Mouse (Mus musculus) midbrain, postnatal 0 days (tissue): ENCODE results near the gene Tnpo1. TPM values are rescaled to one million over a fixed set of nuclear protein-coding genes. Genes with fewer than 3 reads are reported as not detected.

Experiments used
- ATAC-seq: fragments of 200-750 bp; cut with Nextera tagmentation; 2 replicates; pipeline ENCODE4 v1.8.0; 2017; ENCODE audit warnings: moderate number of reproducible peaks, mild to moderate bottlenecking, moderate TSS enrichment, moderate library complexity; ENCODE audit not compliant: low FRiP score
- DNase-seq: peaks from one replicate; pipeline ENCODE4 v3.0.0-alpha.2; 2015; ENCODE audit warnings: low spot score
- H3K27ac ChIP-seq: fragments of 300-500 bp; sonication (generic); 2 replicates; pipeline ENCODE4 v1.5.1; 2014; ENCODE audit warnings: low read depth, mild to moderate bottlenecking, low read length, mixed read lengths
- H3K27me3 ChIP-seq: fragments of 300-500 bp; sonication (generic); 2 replicates; pipeline ENCODE4 v1.6.1; 2014; ENCODE audit warnings: low read length, control low read depth, mixed read lengths; ENCODE audit not compliant: insufficient read depth
- H3K36me3 ChIP-seq: fragments of 300-500 bp; sonication (generic); 2 replicates; pipeline ENCODE4 v1.6.1; 2014; ENCODE audit warnings: low read length, control low read depth, mixed read lengths; ENCODE audit not compliant: insufficient read depth
- H3K4me1 ChIP-seq: fragments of 300-500 bp; sonication (generic); 2 replicates; pipeline ENCODE4 v1.6.1; 2014; ENCODE audit warnings: mild to moderate bottlenecking, control low read depth, antibody characterized with exemption, low read length, mixed read lengths; ENCODE audit not compliant: insufficient read depth
- H3K4me2 ChIP-seq: fragments of 300-500 bp; sonication (generic); 2 replicates; pipeline ENCODE4 v1.6.1; 2014; ENCODE audit warnings: low read depth, mild to moderate bottlenecking, low read length, mixed read lengths; ENCODE audit not compliant: poor library complexity, severe bottlenecking
- H3K4me3 ChIP-seq: fragments of 300-500 bp; sonication (generic); 2 replicates; pipeline ENCODE4 v1.5.1; 2014; ENCODE audit warnings: low read depth, mild to moderate bottlenecking, low read length, moderate library complexity
- H3K9ac ChIP-seq: fragments of 300-500 bp; sonication (generic); replicated peaks from 2 replicates; pipeline ENCODE4 v1.6.1; 2014; ENCODE audit warnings: mild to moderate bottlenecking, low read length, moderate library complexity, mixed read lengths; ENCODE audit not compliant: poor library complexity, severe bottlenecking
- H3K9me3 ChIP-seq: fragments of 300-500 bp; sonication (generic); 2 replicates; pipeline ENCODE4 v1.6.1; 2016; ENCODE audit warnings: low read length, control low read depth
- CTCF ChIP-seq: IDR thresholded peaks from 2 replicates; pipeline ENCODE4 v1.5.1; 2016; ENCODE audit warnings: antibody characterized with exemption, mild to moderate bottlenecking
- WGBS: fragments of 180-500 bp; shearing (Covaris S2); extraction: QIAGEN DNeasy Blood & Tissue Kit; methylation state at CpG from one replicate; pipeline ENCODE4 v1.1.7; 2014; 5-methylcytosine and 5-hydroxymethylcytosine counted together
- polyA plus RNA-seq: library from polyadenylated mRNA; unstranded; fragments of >200 nt; fragmentation: Nextera tagmentation; extraction: Ambion mirVana; gene quantifications from 2 replicates; pipeline ENCODE4 v1.2.1, GENCODE M21; 2015
- total RNA-seq: library from RNA; depleted of rRNA; stranded (reverse); fragments of >200 nt; gene quantifications from 2 replicates; pipeline ENCODE4 v1.2.3, GENCODE M21; 2014; rRNA removed

The Tnpo1 gene
- total and polyA plus RNA-seq, 2 experiments from 2014 or later, result 20.1 to 78.8 TPM

GRCm38 (mm10) chr13:98804480-98804879 is 121.7 kb downstream of the Tnpo1 start:
- TF ChIP-seq CTCF, result no peak
- no peak overlapping the region for H3K27ac ChIP-seq
- WGBS, result 97% methylated on average over 1 of the region's 1 CpGs
- H3K9me3 ChIP-seq, result no peaks in the 10 kb centered on the region; the same call in 1 of the 2 replicates
- H3K27me3 ChIP-seq, result no peaks in the 10 kb centered on the region
- H3K4me3 ChIP-seq, result no peak overlapping the region
- no peak overlapping the region for H3K9ac ChIP-seq
- no peak overlapping the region for H3K4me2 ChIP-seq
- no peak for DNase-seq
- peaks cover 7% of the 10 kb centered on the region; the same call in 1 of the 2 replicates for H3K36me3 ChIP-seq
- ATAC-seq, result no peak
- H3K4me1 ChIP-seq, result no peaks in the 10 kb centered on the region

- WGBS, result 89% methylated on average over 4 of the region's 4 CpGs
- TF ChIP-seq CTCF, result no peak
- Histone ChIP-seq H3K27me3 (no peaks in the 10 kb centered on the region), H3K4me3 (no peak overlapping the region), H3K9me3 (no peaks in the 10 kb centered on the region; the same call in 1 of the 2 replicates), H3K4me1 (no peaks in the 10 kb centered on the region), H3K27ac (no peak overlapping the region), H3K4me2 (no peak overlapping the region), H3K9ac (no peak overlapping the region), H3K36me3 (peaks cover 7% of the 10 kb centered on the region; the same call in 1 of the 2 replicates)
- no peak for ATAC-seq
- no peak for DNase-seq
Observed at GRCm38 (mm10) chr13:98803699-98804098, 122.5 kb downstream of the Tnpo1 start.

- H3K4me1 ChIP-seq, result no peaks in the 10 kb centered on the region
- no peak overlapping the region for H3K4me3 ChIP-seq
- H3K27me3 ChIP-seq, result no peaks in the 10 kb centered on the region
- no peak overlapping the region for H3K27ac ChIP-seq
- H3K36me3 ChIP-seq, result peaks cover 7% of the 10 kb centered on the region; the same call in 1 of the 2 replicates
- no peaks in the 10 kb centered on the region; the same call in 1 of the 2 replicates for H3K9me3 ChIP-seq
- no peak overlapping the region for H3K4me2 ChIP-seq
- no peak for TF ChIP-seq CTCF
- no peak for ATAC-seq
- H3K9ac ChIP-seq, result no peak overlapping the region
- 91% methylated on average over 3 of the region's 3 CpGs for WGBS
- no peak for DNase-seq
Observed at GRCm38 (mm10) chr13:98802957-98803356, 123.2 kb downstream of the Tnpo1 start.

- ATAC-seq, result no peak
- Histone ChIP-seq H3K4me2 (no peak overlapping the region), H3K36me3 (peaks cover 12% of the 10 kb centered on the region; the same call in 1 of the 2 replicates), H3K9ac (no peak overlapping the region), H3K4me3 (no peak overlapping the region), H3K4me1 (no peaks in the 10 kb centered on the region), H3K27ac (no peak overlapping the region), H3K27me3 (no peaks in the 10 kb centered on the region), H3K9me3 (no peaks in the 10 kb centered on the region; the same call in 1 of the 2 replicates)
- TF ChIP-seq CTCF, result no peak
- WGBS, result 88% methylated on average over 3 of the region's 3 CpGs
- no peak for DNase-seq
Observed at GRCm38 (mm10) chr13:98795511-98795910, 130.7 kb downstream of the Tnpo1 start.

- DNase-seq, result no peak
- H3K36me3 ChIP-seq, result 0 out of 2 replicates have a peak, but pooled peaks cover 8% of the 10 kb centered on the region
- H3K9ac ChIP-seq, result no peak overlapping the region
- H3K27me3 ChIP-seq, result no peaks in the 10 kb centered on the region
- TF ChIP-seq CTCF, result no peak
- H3K9me3 ChIP-seq, result no peaks in the 10 kb centered on the region
- H3K4me2 ChIP-seq, result no peak overlapping the region
- ATAC-seq, result no peak
- H3K4me3 ChIP-seq, result no peak overlapping the region
- H3K27ac ChIP-seq, result no peak overlapping the region
- no peaks in the 10 kb centered on the region for H3K4me1 ChIP-seq
- 97% methylated on average over 1 of the region's 1 CpGs for WGBS
Observed at GRCm38 (mm10) chr13:98792864-98793263, 133.3 kb downstream of the Tnpo1 start.

- no peak for ATAC-seq
- H3K27ac ChIP-seq, result no peak overlapping the region
- WGBS, result 85% methylated on average over 1 of the region's 1 CpGs
- no peak for DNase-seq
- no peaks in the 10 kb centered on the region for H3K4me1 ChIP-seq
- no peak overlapping the region for H3K4me2 ChIP-seq
- H3K9me3 ChIP-seq, result no peaks in the 10 kb centered on the region
- no peak for TF ChIP-seq CTCF
- no peak overlapping the region for H3K4me3 ChIP-seq
- no peak overlapping the region for H3K9ac ChIP-seq
- no peaks in the 10 kb centered on the region for H3K27me3 ChIP-seq
- 0 out of 2 replicates have a peak, but pooled peaks cover 7% of the 10 kb centered on the region for H3K36me3 ChIP-seq
Observed at GRCm38 (mm10) chr13:98791693-98792092, 134.5 kb downstream of the Tnpo1 start.

Other genes starting within 250 kb of the Tnpo1 start
- gene Tmem171, start 231.6 kb downstream of the Tnpo1 start, total RNA-seq, result not detected in 2 replicates
- 0.15 TPM in 1 of 2 replicates, not detected in the other for gene Tmem171, start 231.6 kb downstream of the Tnpo1 start, polyA plus RNA-seq
- 16.4 and 27.0 TPM in 2 replicates for gene Fcho2, start 110.9 kb downstream of the Tnpo1 start, total RNA-seq
- gene Fcho2, start 110.9 kb downstream of the Tnpo1 start, polyA plus RNA-seq, result 12.9 and 15.1 TPM in 2 replicates
- gene 1700024P04Rik, start 58.2 kb upstream of the Tnpo1 start, total RNA-seq, result not detected in 2 replicates
- not detected in 2 replicates for gene 1700024P04Rik, start 58.2 kb upstream of the Tnpo1 start, polyA plus RNA-seq